Mouse (Mus musculus): Measurements from ENCODE around the gene Gsk3a. TPM values are rescaled to one million over a fixed set of nuclear protein-coding genes. Genes with fewer than 3 reads are reported as not detected.
"Not testable (repeated sequence)": the region's sequence is repeated elsewhere in the genome, so short reads cannot be mapped to it uniquely, and the experiment has no call there.

Gene Gsk3a
- polyA plus RNA-seq, 1 experiment from 2014 or later = 11.9 TPM

- H3K27me3 ChIP-seq (ENCODE audit: insufficient read depth, poor library complexity, severe bottlenecking) = no peaks in the 10 kb centered on the region
- H3K9me3 ChIP-seq = no peaks in the 10 kb centered on the region
- H3K4me3 ChIP-seq = peak overlapping the region; percentile 87; the same call in 1 of the 2 replicates
- peaks cover 35% of the 10 kb centered on the region for H3K36me3 ChIP-seq
- WGBS = 79% methylated on average over 8 of the region's 8 CpGs
- DNase-seq (ENCODE audit: low spot score) = no peak
- H3K27ac ChIP-seq = no peak overlapping the region
- peaks cover 58% of the 10 kb centered on the region for H3K4me1 ChIP-seq
These were observed 32.1 kb upstream of the Gsk3a start for GRCm38 (mm10) chr7:25269545-25270271.

DNA sequence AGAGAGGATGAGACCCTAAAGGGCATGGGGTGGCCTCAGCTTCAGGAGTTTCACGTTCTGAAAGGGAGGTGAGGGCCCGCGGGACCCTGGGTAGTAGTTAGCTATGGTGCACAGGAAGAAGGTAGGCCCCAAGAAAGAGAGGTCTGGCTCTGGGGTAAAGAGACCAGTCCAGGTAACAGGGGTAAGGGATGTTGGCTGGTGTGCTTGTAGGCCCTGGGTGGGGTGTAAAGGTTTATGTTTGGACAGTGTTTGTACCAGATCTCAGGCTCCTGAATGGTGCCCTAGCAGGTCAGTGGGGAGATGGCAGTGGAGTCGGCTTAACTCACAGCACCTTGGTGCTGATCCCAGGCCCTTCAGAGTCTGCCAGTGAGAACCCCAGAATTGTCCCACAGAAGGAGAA, 31.4 kb upstream of the Gsk3a start:
- peaks cover 59% of the 10 kb centered on the region for H3K4me1 ChIP-seq

GRCm38 (mm10) chr7:25268588-25268987, 30.9 kb upstream of the Gsk3a start:
- H3K27me3 ChIP-seq (ENCODE audit: insufficient read depth, poor library complexity, severe bottlenecking) = no peaks in the 10 kb centered on the region
- WGBS = 2% methylated on average over 7 of the region's 7 CpGs
- peaks cover 58% of the 10 kb centered on the region for H3K4me1 ChIP-seq
- peak overlapping the region; percentile 87 for H3K4me3 ChIP-seq
- H3K36me3 ChIP-seq = peaks cover 30% of the 10 kb centered on the region
- no peak for DNase-seq (ENCODE audit: low spot score)
- no peaks in the 10 kb centered on the region for H3K9me3 ChIP-seq
- H3K27ac ChIP-seq = peak overlapping the region; percentile 99

More for the DNA sequence above, 31.4 kb upstream of the Gsk3a start:
- Histone ChIP-seq H3K27me3 (ENCODE audit: insufficient read depth, poor library complexity, severe bottlenecking) (no peaks in the 10 kb centered on the region), H3K4me3 (peak overlapping the region; percentile 87), H3K9me3 (no peaks in the 10 kb centered on the region), H3K27ac (peak overlapping the region; percentile 99), H3K36me3 (peaks cover 34% of the 10 kb centered on the region)
- 37% methylated on average over 4 of the region's 4 CpGs for WGBS
- no peak for DNase-seq (ENCODE audit: low spot score)

GRCm38 (mm10) chr7:25267751-25268463, 30.3 kb upstream of the Gsk3a start:
- Histone ChIP-seq H3K4me3 (peak overlapping the region; percentile 87), H3K36me3 (peaks cover 23% of the 10 kb centered on the region), H3K27ac (peak overlapping the region; percentile 99), H3K27me3 (ENCODE audit: insufficient read depth, poor library complexity, severe bottlenecking) (no peaks in the 10 kb centered on the region), H3K4me1 (peaks cover 51% of the 10 kb centered on the region), H3K9me3 (no peaks in the 10 kb centered on the region)
- under 1% methylated on average over 33 of the region's 33 CpGs for WGBS
- peak; percentile 100 for DNase-seq (ENCODE audit: low spot score)

DNA sequence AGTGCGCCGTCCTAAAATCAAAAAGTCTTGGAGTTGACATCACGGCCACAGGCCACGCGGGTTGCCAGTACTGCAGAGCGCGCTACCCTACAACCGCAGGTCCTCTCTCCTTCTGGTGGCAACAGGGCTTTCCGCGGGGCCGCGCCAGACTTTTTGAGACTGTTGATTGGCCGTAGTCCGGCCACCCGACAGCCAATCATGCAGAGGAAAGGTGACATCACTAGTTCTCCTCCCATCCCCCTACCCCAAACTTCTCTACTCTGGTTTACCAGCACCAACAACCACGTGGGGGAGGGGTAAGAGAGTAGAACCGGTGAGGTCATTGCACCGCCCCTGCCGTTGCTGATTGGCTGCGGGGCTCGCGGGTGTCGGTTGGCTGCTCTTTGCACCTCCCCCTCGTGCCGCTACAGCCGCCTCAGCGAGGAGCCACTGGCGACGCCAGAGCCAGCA, 29.7 kb upstream of the Gsk3a start, which contains the start of gene Cic:
Gene Cic, plus strand, starts transcription at position 404 of the 450 bp plus-strand sequence.
- H3K4me3 ChIP-seq = peak within 1 kb of the TSS; percentile 87
- 0% methylated on average over 29 of the region's 29 CpGs for WGBS
- peak; percentile 100 for DNase-seq (ENCODE audit: low spot score)

GRCm38 (mm10) chr7:25266180-25266962, 28.7 kb upstream of the Gsk3a start:
- Histone ChIP-seq H3K27ac (peak overlapping the region; percentile 99; the same call in 1 of the 2 replicates), H3K4me3 (peak overlapping the region; percentile 87), H3K27me3 (ENCODE audit: insufficient read depth, poor library complexity, severe bottlenecking) (no peaks in the 10 kb centered on the region), H3K4me1 (peaks cover 43% of the 10 kb centered on the region), H3K9me3 (no peaks in the 10 kb centered on the region), H3K36me3 (peaks cover 8% of the 10 kb centered on the region)
- DNase-seq (ENCODE audit: low spot score) = no peak
- 70% methylated on average over 8 of the region's 8 CpGs for WGBS

More for the DNA sequence above, 29.7 kb upstream of the Gsk3a start, which contains the start of gene Cic:
- Histone ChIP-seq H3K27ac (peak within 1 kb of the TSS; percentile 99), H3K9me3 (no peaks in the 10 kb centered on the region), H3K36me3 (peaks cover 17% of the 10 kb centered on the region), H3K27me3 (ENCODE audit: insufficient read depth, poor library complexity, severe bottlenecking) (no peaks in the 10 kb centered on the region), H3K4me1 (peaks cover 47% of the 10 kb centered on the region)

DNA sequence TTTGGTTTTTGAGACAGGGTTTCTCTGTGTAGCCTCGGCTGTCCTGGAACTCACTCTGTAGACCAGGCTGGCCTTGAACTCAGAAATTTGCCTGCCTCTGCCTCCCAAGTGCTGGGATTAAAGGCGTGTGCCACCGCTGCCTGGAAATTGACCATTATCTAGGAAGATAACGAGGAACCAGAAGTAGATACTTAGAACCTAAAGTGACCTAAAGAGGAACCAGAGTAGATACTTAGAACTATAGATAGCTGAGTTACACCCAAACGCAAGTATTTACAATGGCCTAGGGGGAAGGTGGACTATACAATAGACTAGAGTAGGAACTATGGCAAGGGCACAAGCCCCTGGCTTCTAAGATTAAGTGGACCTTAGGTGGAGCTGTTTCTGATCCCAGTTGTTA, 28.1 kb upstream of the Gsk3a start:
- H3K36me3 ChIP-seq; H3K4me3 ChIP-seq; H3K9me3 ChIP-seq; DNase-seq (ENCODE audit: low spot score); H3K27ac ChIP-seq; H3K27me3 ChIP-seq (ENCODE audit: insufficient read depth, poor library complexity, severe bottlenecking): not testable (repeated sequence)
- H3K4me1 ChIP-seq = peaks cover 43% of the 10 kb centered on the region
- 63% methylated on average over 5 of the region's 5 CpGs for WGBS

GRCm38 (mm10) chr7:25263968-25264870, 26.6 kb upstream of the Gsk3a start:
- DNase-seq (ENCODE audit: low spot score) = no peak
- Histone ChIP-seq H3K4me3 (no peak overlapping the region), H3K27ac (no peak overlapping the region), H3K9me3 (no peaks in the 10 kb centered on the region), H3K27me3 (ENCODE audit: insufficient read depth, poor library complexity, severe bottlenecking) (no peaks in the 10 kb centered on the region), H3K4me1 (peaks cover 29% of the 10 kb centered on the region), H3K36me3 (no peaks in the 10 kb centered on the region)
- 27% methylated on average over 17 of the region's 17 CpGs for WGBS

- Histone ChIP-seq H3K4me1 (peaks cover 18% of the 10 kb centered on the region), H3K27ac (no peak overlapping the region), H3K27me3 (ENCODE audit: insufficient read depth, poor library complexity, severe bottlenecking) (no peaks in the 10 kb centered on the region), H3K36me3 (no peaks in the 10 kb centered on the region), H3K9me3 (no peaks in the 10 kb centered on the region), H3K4me3 (no peak overlapping the region)
- DNase-seq (ENCODE audit: low spot score) = no peak
- WGBS = 70% methylated on average over 1 of the region's 1 CpGs
These were observed 24.2 kb upstream of the Gsk3a start for GRCm38 (mm10) chr7:25261896-25262295.

- WGBS = 15% methylated on average over 8 of the region's 8 CpGs
- 0 out of 2 replicates have a peak, but pooled peaks cover 3% of the 10 kb centered on the region for H3K36me3 ChIP-seq
- no peaks in the 10 kb centered on the region for H3K9me3 ChIP-seq
- no peaks in the 10 kb centered on the region for H3K27me3 ChIP-seq (ENCODE audit: insufficient read depth, poor library complexity, severe bottlenecking)
- no peak for DNase-seq (ENCODE audit: low spot score)
- H3K4me3 ChIP-seq = peak overlapping the region; percentile 96
- peak overlapping the region; percentile 95 for H3K27ac ChIP-seq
- peaks cover 32% of the 10 kb centered on the region for H3K4me1 ChIP-seq
These were observed 14.2 kb upstream of the Gsk3a start for GRCm38 (mm10) chr7:25251822-25252221.

- no peak for DNase-seq (ENCODE audit: low spot score)
- 2% methylated on average over 22 of the region's 22 CpGs for WGBS
These were observed 13.6 kb upstream of the Gsk3a start for GRCm38 (mm10) chr7:25251071-25251791.

More at GRCm38 (mm10) chr7:25251071-25251791, 13.6 kb upstream of the Gsk3a start:
- H3K27ac ChIP-seq = peak overlapping the region; percentile 95
- H3K9me3 ChIP-seq = no peaks in the 10 kb centered on the region
- H3K4me1 ChIP-seq = peaks cover 38% of the 10 kb centered on the region
- H3K36me3 ChIP-seq = peaks cover 8% of the 10 kb centered on the region
- no peaks in the 10 kb centered on the region for H3K27me3 ChIP-seq (ENCODE audit: insufficient read depth, poor library complexity, severe bottlenecking)
- H3K4me3 ChIP-seq = peak overlapping the region; percentile 96

All from heart, embryonic 10.5 days (tissue).